Mouse (Mus musculus) embryonic fibroblast, embryonic 13.5 days (primary cell): ENCODE measurements around the gene Tmem268. TPM values are rescaled to one million over a fixed set of nuclear protein-coding genes. Genes with fewer than 3 reads are reported as not detected.

Experiments used
- H3K27ac ChIP-seq: 2 replicates; pipeline ENCODE4 v1.5.1; 2012; ENCODE audit warnings: low read length, control low read depth, inconsistent platforms; ENCODE audit not compliant: insufficient read depth
- H3K4me1 ChIP-seq: 2 replicates; pipeline ENCODE4 v1.6.1; 2011; ENCODE audit warnings: low read length; ENCODE audit not compliant: control insufficient read depth, insufficient read depth
- H3K4me3 ChIP-seq: 2 replicates; pipeline ENCODE4 v1.5.1; 2011; ENCODE audit warnings: mild to moderate bottlenecking, control low read depth, low read length; ENCODE audit not compliant: insufficient read depth
- CTCF ChIP-seq: IDR thresholded peaks from 2 replicates; pipeline ENCODE4 v1.5.1; 2011; ENCODE audit warnings: mild to moderate bottlenecking, control low read depth, low read length, moderate library complexity, borderline replicate concordance; ENCODE audit not compliant: insufficient read depth
- POLR2A ChIP-seq: IDR thresholded peaks from 2 replicates; pipeline ENCODE4 v1.6.1; 2011; ENCODE audit warnings: low read depth, mild to moderate bottlenecking, control low read depth, low read length, moderate library complexity
- polyA plus RNA-seq: library from polyadenylated mRNA; stranded (reverse); fragments of >200 nt; gene quantifications from 2 replicates; pipeline ENCODE4 v1.2.4, GENCODE M21; 2011; ENCODE audit warnings: low read depth; ENCODE audit not compliant: missing spikeins, insufficient read length

Tmem268 gene
- polyA plus RNA-seq, 1 experiment = 5.2 TPM

DNA sequence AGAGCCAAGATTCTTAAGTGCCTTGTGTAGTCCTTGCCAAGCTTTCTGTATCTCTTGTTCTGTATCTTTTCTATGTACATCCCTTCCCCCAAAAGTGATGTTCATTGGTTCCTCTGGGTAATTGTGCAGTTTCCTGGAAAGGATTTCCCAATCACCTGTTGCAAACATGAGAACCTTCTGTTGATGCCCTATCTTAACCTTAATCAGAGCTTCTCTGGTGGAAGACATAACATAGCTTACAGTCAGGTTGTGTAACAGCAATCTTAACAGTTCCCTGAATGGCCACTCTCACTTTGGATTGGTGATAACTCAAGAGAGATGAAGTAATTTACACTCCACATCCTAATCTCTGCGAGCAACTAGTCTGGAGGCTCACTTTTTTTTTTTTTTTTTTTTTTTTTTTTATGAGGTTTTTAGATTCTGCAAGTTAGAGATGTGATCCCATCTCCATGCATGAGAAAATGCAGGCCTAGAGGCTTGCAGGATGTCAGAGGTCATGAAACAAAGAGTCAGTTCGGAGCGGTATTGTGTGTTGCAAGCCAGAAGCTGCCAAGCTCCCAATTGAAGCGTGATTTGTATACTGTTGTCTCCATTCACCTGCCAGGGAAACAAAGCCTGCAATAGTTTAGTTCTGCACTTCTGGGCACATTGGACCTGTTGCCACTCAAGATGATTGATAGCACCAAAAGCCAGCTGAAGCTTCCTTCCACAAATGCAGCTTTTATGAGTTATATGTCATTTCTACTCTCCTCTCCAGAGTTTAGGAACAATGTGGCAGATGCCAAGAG lies 4.6 kb upstream of the Tmem268 start:
- Histone ChIP-seq H3K27ac (no peak overlapping the region), H3K4me3 (no peak overlapping the region), H3K4me1 (0 out of 2 replicates have a peak, but pooled peaks cover 6% of the 10 kb centered on the region)
- TF ChIP-seq POLR2A (no peak), CTCF (no peak)

DNA sequence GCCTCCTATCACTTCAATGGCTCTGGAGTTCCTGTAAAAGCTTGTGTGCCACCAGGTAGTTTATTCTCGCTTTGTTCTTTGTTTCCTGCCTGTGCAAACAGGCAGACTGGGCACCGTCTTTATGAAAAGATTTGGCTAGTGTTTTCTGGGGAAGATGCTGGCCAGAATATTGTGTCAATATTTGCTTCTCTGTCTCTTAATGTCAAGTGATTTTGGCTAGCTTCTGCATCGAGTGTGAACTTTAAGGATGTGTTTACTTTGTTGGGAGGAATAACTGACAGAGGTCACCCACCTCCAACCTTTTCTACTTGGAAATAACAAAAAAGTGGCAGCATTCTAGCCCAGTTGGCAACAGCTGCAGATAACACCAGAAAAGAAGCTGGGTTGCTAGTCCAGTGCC lies 4.0 kb upstream of the Tmem268 start:
- TF ChIP-seq CTCF (no peak), POLR2A (no peak)
- H3K4me3 ChIP-seq = no peak overlapping the region

DNA sequence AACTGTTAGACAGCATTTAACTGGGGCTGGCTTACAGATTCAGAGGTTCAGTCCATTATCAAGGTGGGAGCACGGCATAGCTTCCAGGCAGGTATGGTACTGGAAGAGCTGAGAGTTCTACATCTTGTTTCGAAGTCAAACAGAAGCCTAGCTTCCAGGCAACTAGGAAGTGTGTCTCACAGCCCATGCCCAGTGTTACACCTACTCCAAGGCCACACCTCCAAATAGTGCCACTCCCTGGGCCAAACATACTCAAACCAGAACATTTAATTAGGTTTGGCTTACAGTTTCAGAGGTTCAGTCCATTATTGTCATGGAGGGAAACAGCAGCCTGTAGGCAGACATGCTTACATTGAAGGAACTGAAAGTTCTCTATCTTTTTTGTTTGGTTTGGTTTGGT lies 3.5 kb upstream of the Tmem268 start:
- TF ChIP-seq POLR2A (no peak), CTCF (no peak)
- Histone ChIP-seq H3K27ac (no peak overlapping the region), H3K4me3 (no peak overlapping the region)

More for the DNA sequence above, 4.0 kb upstream of the Tmem268 start:
- Histone ChIP-seq H3K27ac (no peak overlapping the region), H3K4me1 (0 out of 2 replicates have a peak, but pooled peaks cover 6% of the 10 kb centered on the region)

DNA sequence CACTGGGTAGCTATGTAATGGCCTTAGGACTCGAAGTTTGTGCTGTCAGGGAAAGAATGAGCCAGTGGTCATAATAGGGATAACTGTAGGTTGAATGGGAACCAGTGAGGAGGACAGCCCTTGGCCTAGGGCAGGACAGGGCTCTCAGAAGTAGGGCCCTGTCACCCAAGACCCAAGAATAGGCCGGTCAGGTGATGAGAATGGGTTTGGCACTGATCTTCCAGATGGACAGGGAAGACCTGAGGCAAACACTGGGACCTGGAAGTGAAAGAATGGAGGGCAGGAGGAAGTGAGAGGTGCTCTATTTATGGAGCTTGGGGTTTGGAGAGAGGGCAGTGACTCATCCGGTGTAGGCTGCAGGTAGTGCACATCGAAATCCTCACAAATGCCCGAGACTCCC lies 1.9 kb upstream of the Tmem268 start:
- Histone ChIP-seq H3K4me3 (no peak overlapping the region), H3K4me1 (0 out of 2 replicates have a peak, but pooled peaks cover 6% of the 10 kb centered on the region), H3K27ac (no peak overlapping the region)
- TF ChIP-seq CTCF = no peak
- no peak for TF ChIP-seq POLR2A

More for the DNA sequence above, 3.5 kb upstream of the Tmem268 start:
- H3K4me1 ChIP-seq = 0 out of 2 replicates have a peak, but pooled peaks cover 6% of the 10 kb centered on the region

DNA sequence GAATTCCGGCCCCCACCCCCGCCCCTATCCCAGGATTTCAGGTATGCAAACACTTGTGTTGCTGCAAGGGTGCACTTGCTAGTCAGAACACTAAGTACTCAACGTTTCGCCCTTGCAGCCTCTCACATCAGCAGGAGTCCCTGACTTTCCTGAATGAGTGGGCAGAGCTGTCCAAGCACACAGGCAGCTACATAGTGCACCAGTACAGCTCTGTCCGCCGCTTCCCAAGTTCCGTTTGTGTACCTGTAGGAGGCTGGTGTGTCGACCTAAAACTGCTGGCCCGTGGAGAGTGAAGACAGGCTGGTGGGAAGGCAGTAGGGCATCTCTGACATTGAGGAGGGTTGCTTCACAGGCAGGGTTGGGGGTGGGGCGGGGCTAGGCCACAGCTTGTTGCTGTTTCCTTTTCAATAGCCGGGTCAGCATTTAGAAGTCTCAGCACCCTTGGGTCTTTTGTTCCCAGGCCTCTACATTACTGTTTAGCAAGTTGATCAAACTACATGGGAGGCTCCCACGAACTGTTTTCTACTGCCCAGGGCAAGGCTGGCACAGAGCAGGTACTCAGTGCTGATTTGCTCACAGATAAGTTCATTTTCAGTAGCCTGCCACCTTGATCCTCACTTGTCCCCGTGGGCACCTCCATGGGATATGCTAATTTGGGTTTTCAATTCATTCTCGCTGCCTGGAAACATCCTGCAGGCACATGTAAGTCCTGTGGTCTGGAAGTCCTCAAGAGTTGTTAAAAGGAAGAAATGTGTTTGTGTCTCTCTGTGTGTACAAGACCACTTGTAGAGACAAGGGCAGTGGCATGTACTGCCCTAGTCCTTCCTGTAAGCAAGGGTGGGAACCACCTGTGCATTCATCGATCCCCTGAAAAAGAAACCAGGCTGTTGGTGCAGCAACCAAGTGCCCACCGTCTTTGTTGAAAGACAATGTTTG lies 1.2 kb upstream of the Tmem268 start:
- 0 out of 2 replicates have a peak, but pooled peaks cover 6% of the 10 kb centered on the region for H3K4me1 ChIP-seq
- H3K4me3 ChIP-seq = 0 out of 2 replicates have a peak overlapping the region, but pooled peaks have one; percentile 60
- TF ChIP-seq POLR2A (0 out of 2 replicates have a peak, but pooled peaks have one; percentile 24), CTCF (no peak)
- H3K27ac ChIP-seq = 0 out of 2 replicates have a peak overlapping the region, but pooled peaks have one; percentile 27

DNA sequence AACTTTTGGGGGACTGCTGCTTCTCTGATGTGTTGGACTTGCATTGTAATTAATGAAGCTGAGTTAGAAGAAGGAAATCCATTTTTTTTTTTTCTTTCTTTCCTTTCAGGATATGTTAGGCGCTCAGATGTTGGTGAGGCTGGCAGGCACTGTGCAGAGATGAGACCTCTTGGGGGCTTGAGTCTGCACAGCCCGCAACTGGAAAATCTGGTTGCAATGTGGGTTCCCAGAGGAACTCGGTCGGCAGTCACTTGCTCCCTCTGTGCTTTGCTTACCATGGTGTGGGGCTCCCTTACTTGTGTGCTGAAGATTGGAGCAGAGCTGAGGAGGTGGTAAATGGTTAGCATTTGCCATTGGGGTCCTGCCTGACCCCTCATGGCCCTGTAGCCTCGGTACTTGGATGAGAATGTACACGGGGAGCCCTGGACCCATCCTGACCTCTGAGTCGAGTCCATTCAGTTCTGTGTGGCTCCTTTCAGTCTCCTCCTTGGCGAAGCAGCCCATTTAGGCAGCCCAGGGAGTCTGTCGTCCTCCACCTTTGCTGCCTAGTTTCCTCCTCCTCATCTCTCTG lies 631 bp downstream of the Tmem268 start:
- TF ChIP-seq POLR2A = no peak
- no peak for TF ChIP-seq CTCF
- 0 out of 2 replicates have a peak overlapping the region, but pooled peaks have one; percentile 2 for H3K27ac ChIP-seq
- 0 out of 2 replicates have a peak, but pooled peaks cover 6% of the 10 kb centered on the region for H3K4me1 ChIP-seq
- peak overlapping the region; percentile 60 for H3K4me3 ChIP-seq

DNA sequence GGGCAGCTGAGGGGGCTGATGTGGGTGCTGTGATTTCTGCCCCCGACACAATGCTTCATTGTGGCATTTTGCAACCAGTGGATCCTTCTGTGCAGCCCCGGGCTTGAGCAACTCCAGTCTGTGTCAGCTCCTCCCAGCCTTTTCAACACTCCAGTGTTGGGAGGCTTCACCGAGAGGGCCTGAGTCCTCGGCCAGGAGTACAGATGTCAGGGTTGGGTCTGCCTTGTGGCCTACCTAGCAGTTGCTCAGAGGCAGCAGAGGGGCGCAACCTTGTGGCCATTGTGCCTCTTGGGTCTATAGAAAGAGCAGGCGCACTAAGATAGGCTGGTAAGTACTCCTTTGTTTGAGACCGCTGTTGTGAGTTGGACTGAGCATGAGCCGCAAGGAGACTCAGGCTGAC lies 1.5 kb downstream of the Tmem268 start:
- Histone ChIP-seq H3K4me3 (no peak overlapping the region), H3K4me1 (0 out of 2 replicates have a peak, but pooled peaks cover 6% of the 10 kb centered on the region), H3K27ac (0 out of 2 replicates have a peak overlapping the region, but pooled peaks have one; percentile 3)
- TF ChIP-seq POLR2A (no peak), CTCF (no peak; the same call in 1 of the 2 replicates)

DNA sequence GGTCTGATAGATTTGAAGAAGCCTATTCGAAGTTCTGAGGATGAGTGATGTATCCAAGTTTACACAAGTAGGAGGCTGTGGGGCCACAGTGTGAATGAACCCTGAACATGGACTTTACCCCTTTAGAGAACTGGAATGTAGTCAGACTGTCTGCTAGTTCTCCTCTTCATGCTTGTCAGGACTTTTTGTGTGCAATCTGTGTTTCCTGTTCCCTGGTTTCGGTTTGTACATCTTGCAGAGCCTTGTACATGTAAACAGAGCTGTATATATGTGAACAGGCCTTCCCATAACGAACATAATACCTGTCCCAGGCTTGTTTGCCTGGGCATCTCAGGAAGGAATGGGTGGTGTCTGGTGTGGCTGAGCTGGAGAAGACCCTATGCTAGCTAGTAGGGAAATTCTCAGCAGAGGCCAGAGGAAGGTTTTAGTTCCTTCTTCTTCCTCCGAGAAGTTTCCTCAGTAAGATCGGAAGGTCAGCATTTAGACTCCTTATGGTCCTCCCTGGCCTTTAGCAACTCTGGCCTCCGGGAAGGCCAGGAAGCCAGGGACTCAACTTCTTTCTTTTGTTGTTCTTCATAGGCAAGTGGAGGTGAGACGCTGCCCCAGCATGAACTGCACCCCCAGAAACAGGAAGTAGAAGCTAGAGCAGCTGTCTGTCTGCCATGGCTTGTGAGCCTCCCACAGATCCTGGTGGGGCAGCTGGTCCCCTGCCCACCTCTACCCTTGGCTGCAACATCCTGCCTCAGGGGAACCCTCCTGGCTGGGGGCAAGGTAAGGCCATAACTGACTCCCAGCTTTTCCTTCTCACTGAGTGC lies 3.5 kb downstream of the Tmem268 start:
- no peak overlapping the region for H3K27ac ChIP-seq
- H3K4me3 ChIP-seq = no peak overlapping the region
- 0 out of 2 replicates have a peak, but pooled peaks cover 6% of the 10 kb centered on the region for H3K4me1 ChIP-seq
- TF ChIP-seq CTCF (no peak), POLR2A (no peak)

DNA sequence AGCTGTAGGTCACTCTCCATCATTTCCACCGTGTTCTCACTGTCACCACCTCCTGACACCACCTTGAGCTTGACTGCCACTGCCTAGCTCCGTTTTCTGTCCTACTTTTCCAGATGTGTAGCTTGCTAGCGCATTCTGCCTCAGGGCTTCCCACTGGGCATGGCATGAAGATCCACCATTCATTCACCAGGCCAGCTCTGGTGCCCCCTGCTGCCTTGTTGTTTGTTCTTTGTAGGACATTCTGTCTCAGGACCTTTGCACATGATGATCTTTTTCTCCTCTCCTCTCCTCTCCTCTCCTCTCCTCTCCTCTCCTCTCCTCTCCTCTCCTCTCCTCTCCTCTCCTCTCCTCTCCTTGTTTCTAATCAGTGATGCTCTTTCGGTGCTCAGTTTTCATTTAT lies 4.2 kb downstream of the Tmem268 start:
- 0 out of 2 replicates have a peak, but pooled peaks cover 2% of the 10 kb centered on the region for H3K4me1 ChIP-seq
- no peak overlapping the region for H3K4me3 ChIP-seq
- H3K27ac ChIP-seq = no peak overlapping the region
- TF ChIP-seq POLR2A (no peak), CTCF (no peak)
